Mouse (Mus musculus): ENCODE measurements around the gene Kcng4. TPM values are rescaled to one million over a fixed set of nuclear protein-coding genes. Genes with fewer than 3 reads are reported as not detected.

The Kcng4 gene
- polyA plus RNA-seq, 1 experiment: 0.51 TPM

- TF ChIP-seq POLR2A (IDR thresholded peaks at IDR 0.05; ENCODE audit: borderline replicate concordance, extremely low read depth, low read depth, low read length) (no peak), CTCF (IDR thresholded peaks at IDR 0.05; ENCODE audit: insufficient read depth, low read length) (no peak)
- 59% methylated on average over 4 of the region's 4 CpGs for WGBS
- Histone ChIP-seq H3K4me1 (ENCODE audit: control insufficient read depth, insufficient read depth, low read length) (no peaks in the 10 kb centered on the region), H3K4me3 (replicated peaks; ENCODE audit: extremely low read depth, low read depth, low read length) (no peak overlapping the region)
- DNase-seq: no peak
These were observed 12.9 kb downstream of the Kcng4 start for GRCm38 (mm10) chr8:119622555-119622954.

GRCm38 (mm10) chr8:119620848-119621465, 14.5 kb downstream of the Kcng4 start:
- no peak for DNase-seq
- no peak for TF ChIP-seq CTCF (IDR thresholded peaks at IDR 0.05; ENCODE audit: insufficient read depth, low read length)
- no peak for TF ChIP-seq POLR2A (IDR thresholded peaks at IDR 0.05; ENCODE audit: borderline replicate concordance, extremely low read depth, low read depth, low read length)
- H3K4me3 ChIP-seq (replicated peaks; ENCODE audit: extremely low read depth, low read depth, low read length): no peak overlapping the region
- H3K4me1 ChIP-seq (ENCODE audit: control insufficient read depth, insufficient read depth, low read length): no peaks in the 10 kb centered on the region
- WGBS: 81% methylated on average over 14 of the region's 14 CpGs

GRCm38 (mm10) chr8:119620116-119620840, 15.2 kb downstream of the Kcng4 start:
- WGBS: 62% methylated on average over 6 of the region's 6 CpGs
- no peaks in the 10 kb centered on the region for H3K4me1 ChIP-seq (ENCODE audit: control insufficient read depth, insufficient read depth, low read length)
- no peak overlapping the region for H3K4me3 ChIP-seq (replicated peaks; ENCODE audit: extremely low read depth, low read depth, low read length)
- TF ChIP-seq CTCF (IDR thresholded peaks at IDR 0.05; ENCODE audit: insufficient read depth, low read length): no peak
- no peak for TF ChIP-seq POLR2A (IDR thresholded peaks at IDR 0.05; ENCODE audit: borderline replicate concordance, extremely low read depth, low read depth, low read length)
- DNase-seq: no peak

GRCm38 (mm10) chr8:119618887-119619286, 16.6 kb downstream of the Kcng4 start:
- 34% methylated on average over 5 of the region's 5 CpGs for WGBS
- no peak overlapping the region for H3K4me3 ChIP-seq (replicated peaks; ENCODE audit: extremely low read depth, low read depth, low read length)
- no peak for DNase-seq
- TF ChIP-seq POLR2A (IDR thresholded peaks at IDR 0.05; ENCODE audit: borderline replicate concordance, extremely low read depth, low read depth, low read length) (no peak), CTCF (IDR thresholded peaks at IDR 0.05; ENCODE audit: insufficient read depth, low read length) (no peak)
- H3K4me1 ChIP-seq (ENCODE audit: control insufficient read depth, insufficient read depth, low read length): no peaks in the 10 kb centered on the region

- WGBS: 72% methylated on average over 5 of the region's 5 CpGs
- DNase-seq: no peak
- H3K4me1 ChIP-seq (ENCODE audit: control insufficient read depth, insufficient read depth, low read length): no peaks in the 10 kb centered on the region
These were observed 17.9 kb downstream of the Kcng4 start for GRCm38 (mm10) chr8:119617586-119617985.

GRCm38 (mm10) chr8:119616811-119617210, 18.7 kb downstream of the Kcng4 start:
- WGBS: 90% methylated on average over 4 of the region's 4 CpGs
- no peak for DNase-seq
- H3K4me3 ChIP-seq (replicated peaks; ENCODE audit: extremely low read depth, low read depth, low read length): no peak overlapping the region
- TF ChIP-seq POLR2A (IDR thresholded peaks at IDR 0.05; ENCODE audit: borderline replicate concordance, extremely low read depth, low read depth, low read length) (no peak), CTCF (IDR thresholded peaks at IDR 0.05; ENCODE audit: insufficient read depth, low read length) (no peak)
- no peaks in the 10 kb centered on the region for H3K4me1 ChIP-seq (ENCODE audit: control insufficient read depth, insufficient read depth, low read length)

More at GRCm38 (mm10) chr8:119617586-119617985, 17.9 kb downstream of the Kcng4 start:
- TF ChIP-seq CTCF (IDR thresholded peaks at IDR 0.05; ENCODE audit: insufficient read depth, low read length) (no peak), POLR2A (IDR thresholded peaks at IDR 0.05; ENCODE audit: borderline replicate concordance, extremely low read depth, low read depth, low read length) (no peak)
- no peak overlapping the region for H3K4me3 ChIP-seq (replicated peaks; ENCODE audit: extremely low read depth, low read depth, low read length)

- Histone ChIP-seq H3K4me3 (replicated peaks; ENCODE audit: extremely low read depth, low read depth, low read length) (no peak overlapping the region), H3K4me1 (ENCODE audit: control insufficient read depth, insufficient read depth, low read length) (no peaks in the 10 kb centered on the region)
- WGBS: 70% methylated on average over 7 of the region's 7 CpGs
- TF ChIP-seq CTCF (IDR thresholded peaks at IDR 0.05; ENCODE audit: insufficient read depth, low read length) (no peak), POLR2A (IDR thresholded peaks at IDR 0.05; ENCODE audit: borderline replicate concordance, extremely low read depth, low read depth, low read length) (no peak)
- DNase-seq: no peak
These were observed 19.1 kb downstream of the Kcng4 start for GRCm38 (mm10) chr8:119616358-119616757.

GRCm38 (mm10) chr8:119615096-119615495, 20.4 kb downstream of the Kcng4 start:
- Histone ChIP-seq H3K4me3 (replicated peaks; ENCODE audit: extremely low read depth, low read depth, low read length) (no peak overlapping the region), H3K4me1 (ENCODE audit: control insufficient read depth, insufficient read depth, low read length) (no peaks in the 10 kb centered on the region)
- 76% methylated on average over 14 of the region's 14 CpGs for WGBS
- no peak for DNase-seq
- TF ChIP-seq CTCF (IDR thresholded peaks at IDR 0.05; ENCODE audit: insufficient read depth, low read length): no peak

- TF ChIP-seq CTCF (IDR thresholded peaks at IDR 0.05; ENCODE audit: insufficient read depth, low read length) (no peak), POLR2A (IDR thresholded peaks at IDR 0.05; ENCODE audit: borderline replicate concordance, extremely low read depth, low read depth, low read length) (no peak)
- 81% methylated on average over 26 of the region's 26 CpGs for WGBS
- H3K4me1 ChIP-seq (ENCODE audit: control insufficient read depth, insufficient read depth, low read length): no peaks in the 10 kb centered on the region
- no peak within 1 kb of the TSS for H3K4me3 ChIP-seq (replicated peaks; ENCODE audit: extremely low read depth, low read depth, low read length)
- DNase-seq: no peak
These were observed 23.0 kb downstream of the Kcng4 start, which contains the start of gene Adad2 for GRCm38 (mm10) chr8:119612471-119612870. Gene Adad2 (plus strand): TSS chr8:119612747.

- DNase-seq: no peak
- WGBS: 70% methylated on average over 2 of the region's 2 CpGs
These were observed 29.3 kb downstream of the Kcng4 start for GRCm38 (mm10) chr8:119606224-119606623.

More at GRCm38 (mm10) chr8:119606224-119606623, 29.3 kb downstream of the Kcng4 start:
- Histone ChIP-seq H3K4me3 (replicated peaks; ENCODE audit: extremely low read depth, low read depth, low read length) (no peak overlapping the region), H3K4me1 (ENCODE audit: control insufficient read depth, insufficient read depth, low read length) (no peaks in the 10 kb centered on the region)
- no peak for TF ChIP-seq CTCF (IDR thresholded peaks at IDR 0.05; ENCODE audit: insufficient read depth, low read length)
- no peak for TF ChIP-seq POLR2A (IDR thresholded peaks at IDR 0.05; ENCODE audit: borderline replicate concordance, extremely low read depth, low read depth, low read length)
